Mouse (Mus musculus): ENCODE measurements around the gene Prickle4.

Gene Prickle4

GRCm38 (mm10) chr17:47694503-47695336 is at the start of gene Prickle4:
Gene Prickle4 (minus strand): TSS chr17:47694736.
- DNase-seq: peak; percentile 94 to 96

GRCm38 (mm10) chr17:47744086-47744485 is 49.5 kb upstream of the Prickle4 start:
- no peak for DNase-seq

- peak; percentile 24 to 30 for DNase-seq
Observed at GRCm38 (mm10) chr17:47742991-47743734, 48.6 kb upstream of the Prickle4 start.

DNA sequence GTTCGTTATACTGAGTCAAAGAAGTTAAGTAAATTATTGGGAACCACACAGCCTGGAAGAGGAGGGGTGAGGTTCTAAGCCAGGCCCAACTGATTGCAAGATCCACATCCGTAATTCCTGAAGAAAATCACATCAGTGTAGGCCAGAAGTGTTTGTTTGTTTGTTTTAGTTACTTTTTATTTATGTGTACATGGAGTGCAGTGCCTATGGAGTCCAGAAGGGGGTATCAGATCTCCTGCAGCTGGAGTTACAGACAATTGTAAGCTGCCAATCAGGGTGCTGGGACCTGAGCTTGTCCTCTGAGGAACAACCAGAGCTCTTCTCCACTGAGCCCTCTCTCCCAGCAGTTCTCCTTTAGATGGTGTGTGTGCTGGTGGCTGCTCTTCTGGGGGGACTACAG is 45.6 kb upstream of the Prickle4 start:
- DNase-seq: no peak

- DNase-seq: peak; percentile 40 to 55
Observed at GRCm38 (mm10) chr17:47738879-47739798, 44.6 kb upstream of the Prickle4 start.

DNA sequence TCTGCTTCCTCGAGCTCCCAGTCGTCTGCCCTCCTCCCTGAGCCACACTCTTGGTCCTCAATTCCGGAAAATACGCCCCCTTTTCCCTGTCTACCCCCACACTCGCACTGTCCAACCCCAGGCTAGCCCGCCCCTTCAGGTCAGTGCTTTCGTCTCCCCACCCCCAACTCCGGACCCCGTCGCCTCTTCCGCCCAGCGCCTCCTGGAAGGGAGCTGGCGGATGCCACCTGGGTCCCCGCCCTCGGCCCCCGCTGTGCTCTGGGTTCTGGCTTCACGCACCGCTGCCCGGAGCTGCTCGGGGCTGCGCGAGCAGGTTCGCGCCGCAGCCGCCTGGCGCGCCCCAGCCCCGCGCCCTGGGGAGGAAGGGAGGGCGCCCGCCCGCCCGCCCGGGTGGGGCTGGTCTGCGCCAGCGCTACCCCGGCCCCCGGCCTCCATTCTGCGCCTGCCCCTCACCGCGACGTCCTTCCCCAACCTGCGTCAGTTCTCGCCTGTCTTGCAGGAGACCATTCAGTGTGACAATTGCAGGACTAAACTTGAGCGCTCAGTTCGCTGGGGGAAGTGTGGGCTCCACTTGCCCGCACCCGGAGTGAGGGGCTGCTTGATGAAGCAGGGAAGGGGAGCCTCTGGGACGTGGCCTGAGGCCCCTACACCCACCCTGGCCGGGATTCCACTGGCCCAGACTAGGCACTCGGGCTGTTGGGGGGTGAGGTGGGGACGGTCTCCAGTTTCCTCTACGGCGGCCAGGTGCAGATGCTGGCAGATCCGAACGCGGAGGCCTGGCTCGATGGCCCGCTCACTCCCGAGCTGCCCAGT is 43.7 kb upstream of the Prickle4 start:
- DNase-seq: peak; percentile 58 to 70

DNA sequence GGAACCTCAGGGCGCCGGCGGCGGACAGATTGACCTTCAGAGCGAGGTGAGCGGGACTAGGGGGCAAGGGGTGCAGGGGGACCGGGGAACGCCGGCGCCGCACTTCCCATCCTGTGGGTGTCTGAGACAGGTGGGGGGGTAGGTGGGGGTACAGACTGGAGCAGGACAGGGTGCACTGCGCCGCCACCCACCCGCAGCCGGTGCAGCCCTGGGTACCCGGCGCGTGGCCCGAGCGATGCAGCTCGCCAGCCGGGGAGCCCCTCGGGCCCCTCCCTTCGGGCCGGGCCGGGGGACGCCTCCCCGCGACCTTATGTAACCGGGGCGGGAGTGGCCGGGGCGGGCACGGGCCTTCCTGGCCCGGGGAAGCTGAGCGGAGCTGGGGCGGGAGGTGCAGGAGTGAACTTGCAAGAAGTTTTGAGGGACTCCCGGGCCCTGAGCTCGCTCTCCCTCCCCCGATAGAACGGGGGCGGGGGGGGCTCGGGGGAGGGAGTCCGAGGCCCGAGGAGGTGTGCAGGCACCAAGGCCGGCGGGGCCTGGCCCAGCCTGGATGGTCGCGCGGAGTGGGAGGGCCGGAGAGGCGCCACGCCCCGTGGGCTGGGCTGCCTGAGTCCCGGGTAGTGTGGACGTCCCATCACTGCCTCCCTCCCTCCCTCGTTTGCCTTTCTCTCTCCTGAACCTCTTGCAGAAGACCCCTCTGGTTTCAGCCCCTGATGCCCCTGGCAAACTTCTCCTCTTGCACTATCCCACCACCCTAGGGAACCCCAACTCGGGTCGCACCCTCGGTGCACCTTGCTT is 42.9 kb upstream of the Prickle4 start:
- peak; percentile 68 to 73 for DNase-seq

GRCm38 (mm10) chr17:47736856-47737255 is 42.3 kb upstream of the Prickle4 start, which contains the start of gene Tfeb:
Gene Tfeb (plus strand): TSS chr17:47737030.
- DNase-seq: peak; percentile 96 to 97

- DNase-seq: no peak
Observed at GRCm38 (mm10) chr17:47735553-47736100, 41.1 kb upstream of the Prickle4 start.

GRCm38 (mm10) chr17:47730633-47731575 is 36.4 kb upstream of the Prickle4 start:
- DNase-seq: no peak

DNA sequence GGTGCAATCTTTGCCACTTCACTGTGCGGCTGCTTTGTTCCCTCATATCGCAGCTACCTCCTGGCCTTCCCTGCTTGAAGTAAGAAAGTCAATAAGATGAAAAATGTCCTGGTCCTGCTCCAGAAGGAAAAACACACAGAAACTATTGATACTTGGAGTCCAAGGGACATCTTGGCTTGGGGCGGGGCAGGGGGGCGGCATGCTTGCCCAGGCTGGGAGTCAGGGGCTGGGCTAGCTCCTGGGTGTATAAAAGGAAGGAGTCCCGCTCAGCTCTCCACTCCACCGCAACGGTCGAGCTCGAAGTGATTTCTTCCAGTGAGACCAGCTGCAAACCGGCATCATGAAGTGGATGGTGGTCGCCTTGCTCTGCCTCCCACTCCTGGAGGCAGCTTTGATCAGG is 32.0 kb upstream of the Prickle4 start, which contains the start of gene Pgc:
Gene Pgc (plus strand): TSS at position 277 of the 400 bp plus-strand sequence.
- DNase-seq: no peak

DNA sequence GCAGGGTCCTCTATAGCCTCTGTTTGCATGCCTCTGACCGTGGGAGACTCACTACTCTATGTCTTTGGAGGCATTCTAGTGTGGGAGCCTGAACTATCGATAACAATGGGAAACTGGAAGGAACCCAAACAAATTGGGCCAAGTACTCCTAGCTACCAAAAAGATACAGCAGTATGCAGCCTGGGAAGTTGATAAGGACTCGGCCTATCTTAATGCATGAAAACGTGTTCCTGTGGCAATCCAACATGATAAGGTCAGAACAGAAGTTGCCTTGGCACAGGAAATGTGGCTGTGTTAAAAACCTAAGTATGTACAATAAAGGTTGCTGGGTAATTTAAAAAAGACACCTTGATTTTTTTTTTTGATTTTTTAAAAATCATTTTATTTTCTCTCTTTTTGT is 26.6 kb upstream of the Prickle4 start:
- DNase-seq: no peak

GRCm38 (mm10) chr17:47715037-47715436 is 20.5 kb upstream of the Prickle4 start:
- DNase-seq: no peak

DNA sequence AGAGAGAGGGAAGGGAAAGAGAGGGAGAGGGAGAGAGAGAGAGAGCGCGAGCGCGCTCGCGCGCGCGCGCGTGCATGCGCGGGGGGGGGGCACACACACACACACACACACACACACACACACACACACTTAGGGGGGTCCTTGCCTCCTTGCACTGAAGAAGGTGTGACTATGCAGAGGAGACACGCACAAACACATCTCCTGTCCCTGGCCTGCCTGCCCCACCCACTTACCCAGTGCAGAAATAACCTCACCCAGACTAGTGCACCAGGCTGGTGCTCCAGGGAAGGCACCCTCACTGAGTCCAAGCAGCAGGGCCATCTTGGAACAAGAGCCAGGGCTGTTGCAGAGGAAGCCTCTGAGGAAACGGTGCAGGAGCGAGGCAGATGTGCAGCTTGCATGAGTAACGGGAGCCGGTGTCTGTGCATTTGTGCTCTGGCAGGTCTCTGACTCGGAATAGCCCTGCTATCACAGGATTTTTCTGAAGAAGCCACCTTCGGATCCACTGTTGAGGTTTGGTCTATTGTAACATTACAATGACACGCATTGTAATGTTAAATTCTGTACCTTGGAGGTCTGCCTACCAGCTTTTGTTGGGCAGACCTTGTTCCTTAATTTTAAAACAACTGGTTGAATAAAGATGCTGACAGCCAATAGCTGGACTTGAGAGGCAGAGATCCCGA is 18.5 kb upstream of the Prickle4 start:
- no peak for DNase-seq

DNA sequence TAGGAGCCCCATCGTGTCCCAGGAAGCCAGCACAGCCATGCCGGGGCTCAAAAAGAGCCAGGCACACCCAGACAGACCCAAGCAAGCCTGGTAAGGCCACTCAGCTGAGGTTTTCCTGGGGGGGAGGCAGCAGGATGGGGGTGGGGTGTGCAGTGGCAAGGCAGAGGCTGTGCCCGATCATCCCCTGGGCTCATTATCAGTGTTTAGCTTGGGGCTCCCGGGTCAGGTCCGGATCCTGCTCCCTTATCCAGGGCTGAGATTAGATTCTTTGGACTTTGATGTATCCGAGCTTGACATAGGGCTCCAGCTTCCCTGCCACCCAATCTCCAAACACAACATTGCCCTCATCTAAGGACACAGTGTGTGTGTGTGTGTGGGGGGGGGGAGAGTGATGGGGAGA is 17.3 kb upstream of the Prickle4 start:
- no peak for DNase-seq

DNA sequence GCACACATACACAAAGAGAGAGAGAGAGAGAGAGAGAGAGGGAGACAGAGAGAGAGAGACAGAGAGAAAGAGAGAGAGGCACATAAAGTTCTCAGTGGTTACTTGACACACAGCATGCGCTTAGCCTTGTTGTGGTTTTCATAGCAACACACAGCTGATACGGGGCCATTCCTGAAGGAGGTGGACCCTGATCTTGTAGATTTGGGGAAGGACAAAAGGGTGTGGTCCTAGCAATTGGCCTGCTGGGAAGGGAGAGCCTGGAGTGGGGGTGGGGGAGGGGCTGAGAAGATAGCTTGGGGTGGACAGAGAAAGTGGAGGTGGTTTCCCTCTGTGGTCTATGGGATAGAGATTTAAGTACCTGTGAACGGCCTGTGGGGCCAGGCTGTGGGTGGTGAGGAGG is 15.5 kb upstream of the Prickle4 start:
- no peak for DNase-seq

DNA sequence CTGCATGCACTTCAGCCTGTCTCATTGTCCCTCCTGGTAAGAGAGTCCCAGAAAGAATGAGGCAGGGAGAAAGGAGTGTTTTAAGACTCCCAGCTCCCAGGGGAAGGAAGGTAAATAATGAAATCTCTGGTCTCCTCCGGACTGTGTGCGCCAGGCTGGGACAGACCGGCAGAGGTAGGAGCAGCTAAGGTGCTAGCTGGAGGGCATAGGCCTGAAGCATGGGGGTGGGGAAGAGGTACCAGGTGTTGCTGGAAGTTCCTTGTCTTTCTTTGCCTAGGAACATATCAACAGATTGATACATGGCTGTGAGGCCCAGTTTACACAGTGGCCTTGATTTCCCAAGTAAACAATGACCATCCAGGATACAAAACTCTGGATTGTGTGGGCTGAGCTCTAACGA is 14.4 kb upstream of the Prickle4 start:
- DNase-seq: no peak

DNA sequence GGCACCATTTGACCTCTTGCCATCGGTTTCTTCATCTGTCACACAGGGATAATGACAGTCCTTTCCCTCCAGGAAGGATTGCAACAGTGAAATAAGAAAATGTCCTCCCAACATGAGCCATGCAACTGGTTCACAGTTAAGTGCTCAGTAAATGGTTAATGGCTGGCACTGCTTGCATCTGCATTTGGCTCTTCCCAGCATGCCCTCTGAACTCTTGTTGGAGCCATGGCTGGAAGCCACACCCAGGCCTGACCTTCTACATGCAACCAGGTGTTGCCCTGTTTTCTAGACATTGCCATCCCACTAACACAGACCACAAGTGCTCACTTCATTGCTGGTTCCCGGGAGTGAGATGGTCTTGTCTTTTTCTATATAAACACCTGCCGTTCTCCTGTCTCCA is 13.4 kb upstream of the Prickle4 start:
- DNase-seq: no peak

DNA sequence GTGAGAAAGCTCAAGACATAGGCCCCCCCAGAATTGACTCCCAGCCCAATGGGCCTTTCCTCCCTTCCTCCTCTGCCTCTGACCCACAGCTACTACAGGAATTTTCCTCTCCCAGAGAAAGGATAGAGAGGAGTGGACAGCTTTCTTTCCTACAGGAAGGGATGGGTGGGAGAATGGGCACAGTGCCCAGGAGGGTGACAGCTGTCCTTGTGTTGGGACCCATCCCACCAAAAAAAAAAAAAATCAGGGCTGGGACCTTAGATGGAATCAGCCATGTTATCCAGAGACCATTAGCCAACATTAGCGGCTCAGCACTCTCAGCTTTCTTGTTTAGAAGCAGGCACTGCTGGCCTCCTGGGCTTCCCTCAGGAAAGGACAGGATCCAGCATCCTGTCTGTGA is 11.7 kb upstream of the Prickle4 start:
- no peak for DNase-seq

Measured in thymus, postnatal 36 days (tissue).